Mouse (Mus musculus): ENCODE results near the gene Scn5a. TPM values are rescaled to one million over a fixed set of nuclear protein-coding genes. Genes with fewer than 3 reads are reported as not detected.

Scn5a gene
- polyA plus RNA-seq, 1 experiment: 13.6 TPM

GRCm38 (mm10) chr9:119580668-119581067, 1.9 kb upstream of the Scn5a start:
- Histone ChIP-seq H3K79me2 (ENCODE audit: control insufficient read depth, insufficient read depth) (no peaks in the 10 kb centered on the region), H3K79me3 (ENCODE audit: low read depth) (no peaks in the 10 kb centered on the region), H3K36me3 (ENCODE audit: control insufficient read depth, insufficient read depth) (no peaks in the 10 kb centered on the region), H3ac (ENCODE audit: control insufficient read depth, insufficient read length, low read depth) (no peak overlapping the region), H3K27me3 (ENCODE audit: control insufficient read depth, insufficient read depth, insufficient read length) (no peaks in the 10 kb centered on the region), H3K4me3 (ENCODE audit: insufficient read depth, poor library complexity, severe bottlenecking) (no peak overlapping the region)
- no peak for TF ChIP-seq FOSL1 (IDR thresholded peaks at IDR 0.05; ENCODE audit: insufficient read depth, low read length, poor library complexity, severe bottlenecking)
- TF ChIP-seq CTCF (IDR thresholded peaks at IDR 0.05; ENCODE audit: control insufficient read depth, insufficient read depth, insufficient read length): peak; percentile 68

DNA sequence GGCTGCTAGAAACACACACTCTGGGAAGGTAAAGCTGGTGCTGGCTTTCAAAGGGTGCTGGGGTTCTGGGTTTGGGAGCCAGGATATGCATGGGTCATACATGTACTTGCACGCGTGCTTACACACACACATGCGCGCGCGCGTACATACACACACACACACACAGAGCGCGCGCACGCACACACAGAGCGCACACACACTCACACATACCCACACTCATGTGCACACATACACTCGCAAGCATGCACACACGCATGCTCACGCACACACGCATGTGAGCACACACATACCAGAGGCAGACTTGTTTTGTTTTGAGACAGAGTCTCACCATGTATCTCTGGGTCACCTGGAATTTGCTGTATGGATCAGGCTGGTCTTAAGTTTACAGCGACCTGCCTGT, 1.4 kb upstream of the Scn5a start:
- Histone ChIP-seq H3K36me3 (ENCODE audit: control insufficient read depth, insufficient read depth) (no peaks in the 10 kb centered on the region), H3ac (ENCODE audit: control insufficient read depth, insufficient read length, low read depth) (no peak overlapping the region), H3K27me3 (ENCODE audit: control insufficient read depth, insufficient read depth, insufficient read length) (no peaks in the 10 kb centered on the region), H3K79me2 (ENCODE audit: control insufficient read depth, insufficient read depth) (no peaks in the 10 kb centered on the region), H3K79me3 (ENCODE audit: low read depth) (no peaks in the 10 kb centered on the region), H3K4me3 (ENCODE audit: insufficient read depth, poor library complexity, severe bottlenecking) (no peak overlapping the region)
- TF ChIP-seq FOSL1 (IDR thresholded peaks at IDR 0.05; ENCODE audit: insufficient read depth, low read length, poor library complexity, severe bottlenecking) (no peak), CEBPB (IDR thresholded peaks at IDR 0.05; ENCODE audit: low read depth) (no peak)

- Histone ChIP-seq H3ac (ENCODE audit: control insufficient read depth, insufficient read length, low read depth) (peak overlapping the region; percentile 25), H3K36me3 (ENCODE audit: control insufficient read depth, insufficient read depth) (no peaks in the 10 kb centered on the region), H3K27me3 (ENCODE audit: control insufficient read depth, insufficient read depth, insufficient read length) (no peaks in the 10 kb centered on the region), H3K4me3 (ENCODE audit: insufficient read depth, poor library complexity, severe bottlenecking) (no peak overlapping the region), H3K79me2 (ENCODE audit: control insufficient read depth, insufficient read depth) (no peaks in the 10 kb centered on the region), H3K79me3 (ENCODE audit: low read depth) (no peaks in the 10 kb centered on the region)
- TF ChIP-seq CTCF (IDR thresholded peaks at IDR 0.05; ENCODE audit: control insufficient read depth, insufficient read depth, insufficient read length) (no peak), MAX (IDR thresholded peaks at IDR 0.05) (no peak), USF1 (IDR thresholded peaks at IDR 0.05; ENCODE audit: low read depth) (no peak), FOSL1 (IDR thresholded peaks at IDR 0.05; ENCODE audit: insufficient read depth, low read length, poor library complexity, severe bottlenecking) (no peak), CEBPB (IDR thresholded peaks at IDR 0.05; ENCODE audit: low read depth) (no peak), MYOD1 (IDR thresholded peaks at IDR 0.05; ENCODE audit: control insufficient read depth, insufficient read length, low read depth) (no peak), MYOG (IDR thresholded peaks at IDR 0.05; ENCODE audit: control insufficient read depth, extremely low read depth, insufficient read length) (no peak)
Observed at GRCm38 (mm10) chr9:119578311-119578635, 543 bp downstream of the Scn5a start.

DNA sequence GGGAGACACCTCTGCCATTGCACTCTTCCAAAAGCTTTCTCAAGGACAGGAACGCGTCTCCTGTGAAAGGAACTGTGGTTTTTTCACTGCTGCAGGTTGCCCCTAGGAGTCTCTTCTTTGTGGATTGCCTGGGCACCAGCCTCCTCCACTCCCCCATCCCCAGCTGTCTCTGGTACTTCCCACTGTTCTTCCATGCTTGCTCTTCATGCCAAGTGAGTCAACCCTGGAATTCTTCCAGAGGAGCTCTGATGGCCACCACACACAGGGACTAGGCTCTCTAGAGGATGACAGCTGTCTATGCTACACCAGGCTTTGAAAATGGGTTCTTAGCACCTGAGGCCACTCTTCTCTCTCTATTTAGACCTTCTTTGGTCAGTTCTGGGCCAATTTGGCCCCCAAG, 1.8 kb downstream of the Scn5a start:
- no peak overlapping the region for H3ac ChIP-seq (ENCODE audit: control insufficient read depth, insufficient read length, low read depth)
- TF ChIP-seq MYOD1 (IDR thresholded peaks at IDR 0.05; ENCODE audit: control insufficient read depth, insufficient read length, low read depth) (peak; percentile 65), USF1 (IDR thresholded peaks at IDR 0.05; ENCODE audit: low read depth) (no peak), FOSL1 (IDR thresholded peaks at IDR 0.05; ENCODE audit: insufficient read depth, low read length, poor library complexity, severe bottlenecking) (no peak)
- no peak overlapping the region for H3K4me3 ChIP-seq (ENCODE audit: insufficient read depth, poor library complexity, severe bottlenecking)
- no peaks in the 10 kb centered on the region for H3K79me3 ChIP-seq (ENCODE audit: low read depth)
- H3K27me3 ChIP-seq (ENCODE audit: control insufficient read depth, insufficient read depth, insufficient read length): no peaks in the 10 kb centered on the region
- no peaks in the 10 kb centered on the region for H3K79me2 ChIP-seq (ENCODE audit: control insufficient read depth, insufficient read depth)
- H3K36me3 ChIP-seq (ENCODE audit: control insufficient read depth, insufficient read depth): no peaks in the 10 kb centered on the region

- TF ChIP-seq MAX (IDR thresholded peaks at IDR 0.05) (no peak), CEBPB (IDR thresholded peaks at IDR 0.05; ENCODE audit: low read depth) (no peak), MYOD1 (IDR thresholded peaks at IDR 0.05; ENCODE audit: control insufficient read depth, insufficient read length, low read depth) (no peak), MYOG (IDR thresholded peaks at IDR 0.05; ENCODE audit: control insufficient read depth, extremely low read depth, insufficient read length) (no peak), CTCF (IDR thresholded peaks at IDR 0.05; ENCODE audit: control insufficient read depth, insufficient read depth, insufficient read length) (no peak), FOSL1 (IDR thresholded peaks at IDR 0.05; ENCODE audit: insufficient read depth, low read length, poor library complexity, severe bottlenecking) (no peak), USF1 (IDR thresholded peaks at IDR 0.05; ENCODE audit: low read depth) (no peak)
- Histone ChIP-seq H3K36me3 (ENCODE audit: control insufficient read depth, insufficient read depth) (no peaks in the 10 kb centered on the region), H3K79me3 (ENCODE audit: low read depth) (no peaks in the 10 kb centered on the region), H3K79me2 (ENCODE audit: control insufficient read depth, insufficient read depth) (no peaks in the 10 kb centered on the region), H3ac (ENCODE audit: control insufficient read depth, insufficient read length, low read depth) (no peak overlapping the region), H3K4me3 (ENCODE audit: insufficient read depth, poor library complexity, severe bottlenecking) (no peak overlapping the region), H3K27me3 (ENCODE audit: control insufficient read depth, insufficient read depth, insufficient read length) (no peaks in the 10 kb centered on the region)
Observed at GRCm38 (mm10) chr9:119575732-119576131, 3.1 kb downstream of the Scn5a start.

- Histone ChIP-seq H3K27me3 (ENCODE audit: control insufficient read depth, insufficient read depth, insufficient read length) (no peaks in the 10 kb centered on the region), H3K36me3 (ENCODE audit: control insufficient read depth, insufficient read depth) (no peaks in the 10 kb centered on the region), H3ac (ENCODE audit: control insufficient read depth, insufficient read length, low read depth) (no peak overlapping the region), H3K4me3 (ENCODE audit: insufficient read depth, poor library complexity, severe bottlenecking) (no peak overlapping the region), H3K79me3 (ENCODE audit: low read depth) (no peaks in the 10 kb centered on the region), H3K79me2 (ENCODE audit: control insufficient read depth, insufficient read depth) (no peaks in the 10 kb centered on the region)
- TF ChIP-seq FOSL1 (IDR thresholded peaks at IDR 0.05; ENCODE audit: insufficient read depth, low read length, poor library complexity, severe bottlenecking) (no peak), CTCF (IDR thresholded peaks at IDR 0.05; ENCODE audit: control insufficient read depth, insufficient read depth, insufficient read length) (no peak), MAX (IDR thresholded peaks at IDR 0.05) (no peak), CEBPB (IDR thresholded peaks at IDR 0.05; ENCODE audit: low read depth) (no peak), MYOD1 (IDR thresholded peaks at IDR 0.05; ENCODE audit: control insufficient read depth, insufficient read length, low read depth) (no peak), MYOG (IDR thresholded peaks at IDR 0.05; ENCODE audit: control insufficient read depth, extremely low read depth, insufficient read length) (no peak), USF1 (IDR thresholded peaks at IDR 0.05; ENCODE audit: low read depth) (no peak)
Observed at GRCm38 (mm10) chr9:119574366-119574765, 4.5 kb downstream of the Scn5a start.

Measured in C2C12 (cell line).